Mouse (Mus musculus): Measurements from ENCODE around the gene Ell2. TPM values are rescaled to one million over a fixed set of nuclear protein-coding genes. Genes with fewer than 3 reads are reported as not detected.

The Ell2 gene
- polyA plus RNA-seq, 1 experiment from 2014 or later, result 13.7 TPM

DNA sequence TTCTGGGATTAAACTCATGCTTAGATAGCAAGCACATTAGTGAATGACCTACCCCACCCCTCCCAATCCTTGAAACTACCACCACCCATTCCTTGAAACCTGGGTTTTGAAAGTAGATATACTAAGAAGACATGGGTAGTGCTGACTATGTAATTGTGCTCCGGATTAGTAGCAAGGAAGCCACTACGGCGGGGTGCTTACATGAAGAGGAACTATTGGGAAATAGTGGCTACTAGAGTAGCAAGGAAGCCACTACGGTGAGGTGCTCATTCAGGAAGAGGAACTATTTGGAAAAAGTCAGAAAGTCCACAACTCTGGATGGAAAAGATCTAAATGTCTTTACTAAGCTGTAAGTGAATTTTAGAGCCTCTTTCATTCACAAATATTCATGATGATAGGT is 81.6 kb downstream of the Ell2 start:
- no peaks in the 10 kb centered on the region for H3K9me3 ChIP-seq (ENCODE audit: low read length)
- no peak for DNase-seq
- H3K27ac ChIP-seq (ENCODE audit: low read depth), result no peak overlapping the region
- WGBS (ENCODE audit: insufficient replicate concordance), result 54% methylated on average over 4 of the region's 4 CpGs
- H3K9ac ChIP-seq (replicated peaks), result no peak overlapping the region
- TF ChIP-seq CTCF (IDR thresholded peaks at IDR 0.05; ENCODE audit: low read depth), result no peak
- TF ChIP-seq EP300 (IDR thresholded peaks at IDR 0.05; ENCODE audit: low read depth), result no peak
- H3K27me3 ChIP-seq (ENCODE audit: insufficient read depth, low read length), result no peaks in the 10 kb centered on the region
- no peak overlapping the region for H3K4me2 ChIP-seq (ENCODE audit: low read depth, low read length)
- H3K4me1 ChIP-seq (ENCODE audit: insufficient read depth), result peaks cover 3% of the 10 kb centered on the region
- no peak overlapping the region for H3K4me3 ChIP-seq (ENCODE audit: low read depth, low read length)
- H3K36me3 ChIP-seq (replicated peaks; ENCODE audit: insufficient read depth, low read length), result no peaks in the 10 kb centered on the region
- no peak for ATAC-seq

DNA sequence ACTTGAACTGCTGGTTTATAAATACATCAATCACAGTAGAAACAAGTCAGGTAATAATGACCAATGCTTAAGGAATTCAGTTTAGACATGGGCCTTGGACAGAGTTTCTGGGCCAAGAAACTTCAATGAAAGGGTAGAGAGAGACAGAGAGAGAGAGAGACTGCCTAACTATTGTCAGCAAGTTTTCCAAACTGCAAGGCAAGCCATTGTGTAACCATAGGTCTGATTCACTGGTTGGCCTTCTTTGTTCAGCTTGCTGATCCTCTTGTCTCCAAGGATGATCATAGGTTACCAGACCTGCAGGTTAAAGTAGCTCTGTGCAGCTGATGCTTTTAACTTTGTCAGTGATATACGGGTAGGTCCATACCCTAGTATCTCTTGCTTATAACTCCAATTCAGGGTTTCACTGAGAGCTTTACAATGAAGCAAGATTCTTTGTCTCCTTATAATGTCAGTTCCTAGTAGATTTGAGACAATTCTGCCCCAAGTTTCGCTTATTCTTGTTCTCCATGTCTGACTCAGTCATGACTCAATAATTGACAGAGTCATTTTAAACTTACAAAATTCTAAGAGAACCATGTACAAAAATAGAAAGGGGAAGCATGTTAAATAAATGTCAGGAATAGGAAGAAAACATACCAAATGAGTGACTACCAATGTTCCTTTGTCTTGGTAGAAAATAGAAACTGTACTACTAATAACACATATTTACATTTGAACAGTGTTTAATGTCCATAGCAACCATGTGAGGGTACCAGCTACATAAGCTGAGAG is 82.7 kb downstream of the Ell2 start:
- H3K4me1 ChIP-seq (ENCODE audit: insufficient read depth), result peaks cover 9% of the 10 kb centered on the region
- 0 out of 2 replicates have a peak overlapping the region, but pooled peaks have one; percentile 29 for H3K27ac ChIP-seq (ENCODE audit: low read depth)
- no peaks in the 10 kb centered on the region for H3K27me3 ChIP-seq (ENCODE audit: insufficient read depth, low read length)
- H3K9me3 ChIP-seq (ENCODE audit: low read length), result no peaks in the 10 kb centered on the region
- H3K4me3 ChIP-seq (ENCODE audit: low read depth, low read length), result no peak overlapping the region
- DNase-seq (no peak), ATAC-seq (no peak)
- no peaks in the 10 kb centered on the region for H3K36me3 ChIP-seq (replicated peaks; ENCODE audit: insufficient read depth, low read length)
- TF ChIP-seq EP300 (IDR thresholded peaks at IDR 0.05; ENCODE audit: low read depth) (no peak), CTCF (IDR thresholded peaks at IDR 0.05; ENCODE audit: low read depth) (no peak)
- WGBS (ENCODE audit: insufficient replicate concordance), result 69% methylated on average over 2 of the region's 2 CpGs
- H3K4me2 ChIP-seq (ENCODE audit: low read depth, low read length), result no peak overlapping the region
- H3K9ac ChIP-seq (replicated peaks), result no peak overlapping the region

DNA sequence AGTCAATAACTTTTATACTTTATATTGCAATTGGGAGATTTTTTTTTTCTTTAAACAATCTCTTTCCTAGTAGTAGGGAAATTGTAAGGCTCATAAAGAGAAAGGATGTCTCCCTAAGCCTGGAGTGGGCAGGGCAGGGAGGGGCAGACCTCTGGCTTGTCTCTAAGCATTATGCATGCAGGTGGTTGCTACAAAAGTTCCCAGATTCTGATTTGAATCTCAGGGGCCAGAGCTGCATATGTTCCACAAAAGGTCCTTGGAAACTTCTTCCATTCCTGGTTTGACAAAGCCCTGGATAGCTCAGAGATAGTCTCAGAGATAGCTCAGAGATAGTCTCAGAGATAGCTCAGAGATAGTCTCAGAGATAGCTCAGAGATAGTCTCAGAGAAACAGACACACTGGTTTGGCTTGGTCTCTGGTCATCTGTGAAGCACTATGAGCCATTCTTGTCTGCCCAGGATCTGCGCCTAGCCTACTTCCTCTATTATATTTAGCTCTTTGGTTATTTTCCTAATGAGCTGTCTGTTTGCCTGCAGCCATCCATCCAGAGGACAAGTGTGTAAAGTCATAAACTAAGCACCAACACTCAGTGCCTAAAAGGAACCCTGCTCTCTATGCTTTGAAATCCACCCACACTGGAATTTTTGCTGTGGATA is 84.1 kb downstream of the Ell2 start:
- TF ChIP-seq CTCF (IDR thresholded peaks at IDR 0.05; ENCODE audit: low read depth) (no peak), EP300 (IDR thresholded peaks at IDR 0.05; ENCODE audit: low read depth) (no peak)
- no peaks in the 10 kb centered on the region for H3K36me3 ChIP-seq (replicated peaks; ENCODE audit: insufficient read depth, low read length)
- H3K9ac ChIP-seq (replicated peaks), result no peak overlapping the region
- no peaks in the 10 kb centered on the region for H3K27me3 ChIP-seq (ENCODE audit: insufficient read depth, low read length)
- no peaks in the 10 kb centered on the region for H3K9me3 ChIP-seq (ENCODE audit: low read length)
- H3K4me1 ChIP-seq (ENCODE audit: insufficient read depth), result peaks cover 9% of the 10 kb centered on the region
- ATAC-seq (no peak), DNase-seq (no peak)
- no peak overlapping the region for H3K4me3 ChIP-seq (ENCODE audit: low read depth, low read length)
- H3K27ac ChIP-seq (ENCODE audit: low read depth), result no peak overlapping the region
- 58% methylated on average over 1 of the region's 1 CpGs for WGBS (ENCODE audit: insufficient replicate concordance)
- no peak overlapping the region for H3K4me2 ChIP-seq (ENCODE audit: low read depth, low read length)

DNA sequence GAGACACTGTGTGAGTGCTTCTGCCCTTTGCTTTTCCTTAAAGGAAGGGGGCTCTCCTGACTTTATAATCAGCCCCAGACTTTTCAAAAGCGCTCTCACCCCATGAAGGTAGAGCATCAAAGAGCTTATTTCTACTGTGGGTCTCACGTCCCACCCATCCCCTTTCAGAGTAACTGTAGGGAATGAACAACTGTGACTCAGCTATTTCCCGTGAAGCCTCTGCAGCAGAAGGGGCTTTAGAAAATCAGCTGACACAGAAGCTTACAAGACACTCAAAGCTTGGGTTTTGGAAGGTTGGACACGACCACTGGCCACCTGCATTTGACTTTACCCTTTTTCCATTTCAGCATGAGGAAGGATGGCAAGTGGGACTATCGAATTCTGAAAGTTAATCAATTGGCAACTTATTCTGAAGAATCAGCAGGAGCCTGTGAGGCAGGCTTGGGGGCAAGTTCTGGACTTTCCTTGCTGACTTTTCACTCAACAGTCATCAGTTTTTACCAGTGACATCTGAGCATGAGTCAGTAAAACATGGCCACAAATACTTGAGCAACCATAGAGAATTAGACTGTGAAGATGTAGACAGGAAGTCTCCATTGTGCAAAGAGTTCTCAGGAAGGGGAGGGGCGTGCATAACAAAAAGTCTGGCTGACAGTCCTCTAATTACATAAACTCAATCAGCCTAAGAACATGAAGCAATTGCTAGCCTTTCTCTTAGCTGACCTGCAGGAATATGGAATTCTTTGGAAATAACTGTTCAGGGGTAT is 87.5 kb downstream of the Ell2 start:
- WGBS (ENCODE audit: insufficient replicate concordance), result 65% methylated on average over 6 of the region's 6 CpGs

DNA sequence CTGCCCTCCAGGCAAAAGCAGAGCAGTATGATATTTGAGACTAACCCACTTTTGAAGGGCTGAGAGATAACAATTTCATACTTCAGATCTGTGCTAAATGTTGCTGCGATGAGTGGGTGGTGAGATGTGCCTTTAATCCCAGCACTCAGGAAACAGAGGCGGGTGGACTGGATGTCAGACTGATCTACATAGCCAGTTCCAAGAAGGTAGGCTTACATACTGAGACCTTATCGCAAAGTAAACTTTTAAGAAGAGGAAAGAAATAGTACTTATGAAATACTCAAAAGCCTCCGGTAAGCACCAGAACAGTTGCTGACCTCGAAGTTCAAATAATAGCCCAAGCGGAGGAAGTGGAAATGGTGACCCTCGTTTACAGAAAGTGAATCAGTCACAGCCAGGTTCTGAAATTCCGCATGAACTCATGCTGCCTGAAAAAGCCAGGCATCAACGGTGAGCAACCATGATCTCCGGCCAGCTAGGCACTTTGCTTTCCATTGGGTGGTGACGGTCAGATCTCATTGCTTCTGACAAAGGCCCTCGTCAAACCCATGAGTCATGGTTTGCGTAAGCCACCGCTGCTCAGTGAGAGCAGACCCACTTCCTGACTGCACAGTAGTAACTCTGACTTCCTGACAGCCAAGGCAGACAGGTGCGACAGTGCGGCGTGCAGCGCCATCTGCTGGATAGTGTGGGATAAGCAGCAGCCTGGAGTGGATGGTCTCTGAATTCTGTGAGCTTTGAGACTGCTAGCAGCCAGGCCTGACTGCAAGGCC is 91.0 kb downstream of the Ell2 start:
- peak; percentile 91 for ATAC-seq
- Histone ChIP-seq H3K27ac (ENCODE audit: low read depth) (peak overlapping the region; percentile 90), H3K9ac (replicated peaks) (0 out of 2 replicates have a peak overlapping the region, but pooled peaks have one; percentile 0)

More for the DNA sequence above, 87.5 kb downstream of the Ell2 start:
- H3K4me3 ChIP-seq (ENCODE audit: low read depth, low read length), result no peak overlapping the region
- H3K27ac ChIP-seq (ENCODE audit: low read depth), result no peak overlapping the region
- no peaks in the 10 kb centered on the region for H3K9me3 ChIP-seq (ENCODE audit: low read length)
- no peak overlapping the region for H3K9ac ChIP-seq (replicated peaks)
- H3K4me2 ChIP-seq (ENCODE audit: low read depth, low read length), result no peak overlapping the region
- H3K27me3 ChIP-seq (ENCODE audit: insufficient read depth, low read length), result no peaks in the 10 kb centered on the region
- H3K36me3 ChIP-seq (replicated peaks; ENCODE audit: insufficient read depth, low read length), result no peaks in the 10 kb centered on the region
- no peak for ATAC-seq
- peaks cover 9% of the 10 kb centered on the region for H3K4me1 ChIP-seq (ENCODE audit: insufficient read depth)
- DNase-seq, result no peak
- TF ChIP-seq EP300 (IDR thresholded peaks at IDR 0.05; ENCODE audit: low read depth), result no peak
- no peak for TF ChIP-seq CTCF (IDR thresholded peaks at IDR 0.05; ENCODE audit: low read depth)

More for the DNA sequence above, 91.0 kb downstream of the Ell2 start:
- H3K36me3 ChIP-seq (replicated peaks; ENCODE audit: insufficient read depth, low read length), result no peaks in the 10 kb centered on the region
- peaks cover 9% of the 10 kb centered on the region; the same call in 1 of the 2 replicates for H3K4me1 ChIP-seq (ENCODE audit: insufficient read depth)
- peak overlapping the region; percentile 56 for H3K4me2 ChIP-seq (ENCODE audit: low read depth, low read length)
- H3K27me3 ChIP-seq (ENCODE audit: insufficient read depth, low read length), result no peaks in the 10 kb centered on the region
- peak overlapping the region; percentile 20; the same call in 1 of the 2 replicates for H3K4me3 ChIP-seq (ENCODE audit: low read depth, low read length)
- 12% methylated on average over 18 of the region's 18 CpGs for WGBS (ENCODE audit: insufficient replicate concordance)
- H3K9me3 ChIP-seq (ENCODE audit: low read length), result no peaks in the 10 kb centered on the region
- DNase-seq, result peak; percentile 94
- peak; percentile 100 for TF ChIP-seq CTCF (IDR thresholded peaks at IDR 0.05; ENCODE audit: low read depth)
- TF ChIP-seq EP300 (IDR thresholded peaks at IDR 0.05; ENCODE audit: low read depth), result peak; percentile 22; the same call in 1 of the 2 replicates
